Mouse (Mus musculus) CD4-positive, CD25-positive, alpha-beta regulatory T cell, adult 2 months (primary cell): ENCODE data around the gene Cemip2.
A peak's percentile ranks its signal among the peaks of the same experiment; 100 is the strongest.

ENCODE experiments used
- DNase-seq: peaks from one replicate; pipeline ENCODE4 v3.0.0-alpha.2; 2012; ENCODE audit warnings: low read depth, low spot score

Gene Cemip2

GRCm38 (mm10) chr19:21814433-21815020, 36.4 kb downstream of the Cemip2 start:
- no peak for DNase-seq

- no peak for DNase-seq
These were observed 38.1 kb downstream of the Cemip2 start for GRCm38 (mm10) chr19:21816260-21816659.

GRCm38 (mm10) chr19:21818021-21818725, 40.0 kb downstream of the Cemip2 start:
- no peak for DNase-seq

GRCm38 (mm10) chr19:21819585-21819984, 41.4 kb downstream of the Cemip2 start:
- no peak for DNase-seq

- DNase-seq: no peak
These were observed 42.0 kb downstream of the Cemip2 start for GRCm38 (mm10) chr19:21820126-21820525.

GRCm38 (mm10) chr19:21821877-21822276, 43.7 kb downstream of the Cemip2 start:
- no peak for DNase-seq

GRCm38 (mm10) chr19:21824146-21824545, 46.0 kb downstream of the Cemip2 start:
- no peak for DNase-seq

- no peak for DNase-seq
These were observed 47.2 kb downstream of the Cemip2 start for GRCm38 (mm10) chr19:21825128-21825885.

GRCm38 (mm10) chr19:21833416-21833992, 55.4 kb downstream of the Cemip2 start:
- DNase-seq: no peak

GRCm38 (mm10) chr19:21834952-21835351, 56.8 kb downstream of the Cemip2 start:
- no peak for DNase-seq

GRCm38 (mm10) chr19:21850721-21851120, 72.6 kb downstream of the Cemip2 start:
- no peak for DNase-seq

- DNase-seq: no peak
These were observed 76.5 kb downstream of the Cemip2 start for GRCm38 (mm10) chr19:21854526-21855228.

- no peak for DNase-seq
These were observed 77.4 kb downstream of the Cemip2 start for GRCm38 (mm10) chr19:21855421-21856128.

- DNase-seq: no peak
These were observed 80.8 kb downstream of the Cemip2 start for GRCm38 (mm10) chr19:21858846-21859521.

- no peak for DNase-seq
These were observed 82.0 kb downstream of the Cemip2 start for GRCm38 (mm10) chr19:21860132-21860531.

GRCm38 (mm10) chr19:21860894-21861293, 82.8 kb downstream of the Cemip2 start:
- no peak for DNase-seq

GRCm38 (mm10) chr19:21862289-21862990, 84.3 kb downstream of the Cemip2 start:
- DNase-seq: no peak

GRCm38 (mm10) chr19:21862991-21863931, 85.1 kb downstream of the Cemip2 start:
- peak; percentile 69 for DNase-seq
